Mouse (Mus musculus): ENCODE measurements around the gene Ttc27.

GRCm38 (mm10) chr17:74841721-74842120, 124.2 kb downstream of the Ttc27 start:
- TF ChIP-seq CTCF (IDR thresholded peaks at IDR 0.05; ENCODE audit: low read depth) (no peak), EP300 (IDR thresholded peaks at IDR 0.05; ENCODE audit: low read depth) (no peak)

Data from liver, embryonic 14.5 days (tissue).